Mouse (Mus musculus) lung, adult 2 months (tissue): ENCODE data around the gene Tnfsf12.

Source experiments
- CTCF ChIP-seq: fragments of 200-500 bp; IDR thresholded peaks from 2 replicates; pipeline ENCODE4 v1.5.1; 2011; ENCODE audit warnings: mild to moderate bottlenecking, low read length, control low read depth; ENCODE audit not compliant: insufficient read depth
- POLR2A ChIP-seq: fragments of 200-500 bp; IDR thresholded peaks from 2 replicates; pipeline ENCODE4 v1.6.1; 2011; ENCODE audit warnings: low read depth, mild to moderate bottlenecking, control low read depth, low read length, borderline replicate concordance; ENCODE audit errors: extremely low read depth

- TF ChIP-seq POLR2A: no peak
- TF ChIP-seq CTCF: no peak
Measured at GRCm38 (mm10) chr11:69720852-69721251, 25.2 kb upstream of the Tnfsf12 start.
